Mouse (Mus musculus) kidney, adult 18-20 months (tissue): Measurements from ENCODE around the gene Prl.
"Not testable (repeated sequence)": the region's sequence is repeated elsewhere in the genome, so short reads cannot be mapped to it uniquely, and the experiment has no call there.

Experiments
- DNase-seq: peaks from one replicate; pipeline ENCODE4 v3.0.0; 2021

The Prl gene

DNA sequence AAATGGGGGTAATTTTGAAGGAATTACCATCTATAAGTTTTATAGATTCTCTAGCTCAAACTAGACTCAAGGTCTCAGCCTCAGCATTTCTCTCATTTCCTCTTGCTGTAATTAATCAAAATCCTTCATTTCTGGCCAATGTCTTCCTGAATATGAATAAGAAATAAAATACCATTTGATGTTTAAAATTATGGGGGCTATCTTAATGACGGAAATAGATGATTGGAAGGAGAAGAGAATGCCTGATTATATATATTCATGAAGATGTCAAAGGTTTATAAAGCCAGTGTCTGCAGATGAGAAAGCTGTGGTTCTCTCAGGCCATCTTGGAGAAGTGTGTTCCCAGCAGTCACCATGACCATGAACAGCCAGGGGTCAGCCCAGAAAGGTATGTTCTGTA, at the start of gene Prl:
Gene Prl, plus strand, starts transcription at position 301 of the 400 bp plus-strand sequence.
- no peak for DNase-seq

DNA sequence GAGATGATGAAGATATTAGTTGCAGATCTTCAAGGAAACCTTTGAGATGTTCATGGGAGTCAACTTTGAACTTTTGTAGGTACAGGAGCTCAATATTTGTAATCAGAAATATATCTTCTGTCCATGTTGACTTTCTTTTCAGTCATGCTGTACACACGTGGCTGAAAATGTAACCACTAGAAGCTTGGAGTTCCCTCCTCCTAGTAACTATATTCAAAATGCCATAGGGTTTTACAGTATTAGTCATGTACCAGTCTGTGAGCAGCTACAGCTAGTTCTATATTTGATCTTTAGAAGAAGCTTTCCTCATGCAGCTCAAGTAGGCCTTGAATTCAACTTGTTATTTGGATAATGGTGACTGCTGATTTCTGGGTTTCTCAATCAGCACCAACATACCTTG, 30.8 kb upstream of the Prl start:
- no peak for DNase-seq

DNA sequence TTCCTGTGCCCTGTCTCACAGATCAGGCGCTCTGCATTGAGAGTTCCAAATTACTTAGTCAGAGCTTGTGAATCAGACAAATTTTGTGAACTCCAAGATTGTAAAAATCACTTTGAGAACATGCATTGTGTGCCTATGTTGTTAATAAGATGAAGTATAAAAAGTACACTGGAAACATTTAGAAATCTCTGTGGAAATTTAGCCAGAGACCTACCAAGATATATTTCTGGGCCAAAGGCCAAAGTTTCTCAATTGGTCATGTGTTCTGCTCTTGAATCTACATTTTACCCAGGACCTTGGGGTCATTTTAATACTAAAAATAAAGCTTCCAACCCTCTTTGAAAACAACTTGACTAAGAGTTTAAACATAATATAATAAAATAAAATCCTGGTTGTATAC, 30.0 kb upstream of the Prl start:
- no peak for DNase-seq

DNA sequence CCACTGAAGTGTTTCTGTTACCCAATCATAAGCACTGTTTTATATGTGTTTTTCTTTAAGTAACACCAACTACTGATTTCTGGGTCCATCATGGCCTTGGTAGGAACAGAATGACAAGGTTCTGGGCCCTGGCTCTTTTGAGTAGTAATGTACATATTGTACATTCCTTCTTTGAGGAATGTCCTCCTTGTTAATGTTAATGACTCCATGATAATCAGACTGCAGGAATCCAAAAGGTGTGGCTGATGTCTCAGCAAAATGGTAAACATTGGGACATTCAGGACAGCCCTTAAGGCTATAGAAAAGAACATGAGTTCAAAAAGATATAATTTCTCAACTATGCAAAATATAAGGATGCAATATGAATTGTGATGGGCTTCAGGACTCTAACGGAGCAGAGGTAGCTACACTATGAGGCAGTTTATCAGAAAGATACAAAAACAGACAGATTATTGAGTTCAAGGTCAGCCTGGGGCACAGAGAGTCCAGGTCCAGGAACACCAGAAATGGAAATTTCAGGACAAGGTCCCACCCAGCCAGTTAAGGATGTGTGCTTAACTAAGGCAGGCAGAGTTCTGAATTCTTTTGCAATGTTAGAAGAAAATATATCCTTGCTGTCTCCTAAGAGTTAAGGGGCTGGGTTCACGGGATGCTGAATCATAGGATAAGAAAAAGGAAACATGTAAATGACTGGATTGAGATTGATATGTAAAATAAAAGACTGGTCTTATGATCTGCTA, 28.7 kb upstream of the Prl start:
- DNase-seq, result no peak

DNA sequence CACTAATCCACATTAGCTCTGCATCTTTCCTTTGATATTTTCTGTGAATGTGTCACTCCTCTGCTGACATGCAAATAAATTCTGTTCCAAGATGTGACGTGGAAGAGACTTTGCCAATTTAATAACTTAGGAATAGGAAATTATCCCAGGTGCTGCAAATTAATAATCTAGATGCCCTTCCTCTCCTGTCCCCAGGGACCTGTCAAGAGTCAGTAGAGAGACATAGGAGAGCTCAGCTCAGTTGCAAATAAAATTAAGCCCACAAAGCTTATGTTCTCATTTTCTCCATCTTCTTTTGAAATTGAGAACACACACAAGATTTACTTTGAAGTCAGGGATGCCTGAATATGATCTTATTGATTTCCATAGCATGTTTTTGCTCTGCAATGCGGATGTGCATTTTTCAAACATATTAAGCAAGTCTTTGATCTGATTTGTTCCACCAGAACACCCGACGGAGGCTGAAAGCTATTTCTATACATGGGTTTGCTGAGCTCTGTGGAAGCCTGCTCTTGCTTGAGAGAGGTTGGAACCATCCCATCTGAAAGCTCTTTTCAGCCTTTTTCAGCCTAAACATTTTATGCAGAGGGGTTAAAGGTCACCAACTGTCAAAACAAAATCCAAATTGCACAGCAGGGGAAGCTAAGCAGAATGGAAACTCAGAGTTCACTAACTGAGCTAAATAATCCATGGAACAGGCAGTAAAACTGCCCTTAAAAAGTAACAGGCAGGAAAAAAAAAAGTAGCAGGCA, 26.1 kb upstream of the Prl start:
- no peak for DNase-seq

DNA sequence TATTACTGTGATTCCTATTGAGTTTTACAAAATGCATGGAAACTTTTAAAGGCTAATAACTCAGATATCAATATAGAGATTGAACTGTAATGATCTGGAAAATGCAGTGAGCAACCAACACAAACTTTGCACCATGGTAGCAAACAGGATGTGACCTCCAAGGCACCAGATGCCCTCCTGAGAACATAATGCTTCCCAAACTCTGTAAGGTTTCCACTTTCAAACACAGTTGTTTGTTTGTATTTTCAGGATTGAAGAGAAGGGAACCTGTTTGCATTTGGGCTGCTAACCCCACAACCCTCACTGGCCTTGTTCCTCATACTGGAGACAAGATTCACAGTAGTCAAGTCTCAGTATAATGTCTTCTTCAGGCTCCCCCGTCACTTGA, 25.5 kb upstream of the Prl start:
- no peak for DNase-seq

DNA sequence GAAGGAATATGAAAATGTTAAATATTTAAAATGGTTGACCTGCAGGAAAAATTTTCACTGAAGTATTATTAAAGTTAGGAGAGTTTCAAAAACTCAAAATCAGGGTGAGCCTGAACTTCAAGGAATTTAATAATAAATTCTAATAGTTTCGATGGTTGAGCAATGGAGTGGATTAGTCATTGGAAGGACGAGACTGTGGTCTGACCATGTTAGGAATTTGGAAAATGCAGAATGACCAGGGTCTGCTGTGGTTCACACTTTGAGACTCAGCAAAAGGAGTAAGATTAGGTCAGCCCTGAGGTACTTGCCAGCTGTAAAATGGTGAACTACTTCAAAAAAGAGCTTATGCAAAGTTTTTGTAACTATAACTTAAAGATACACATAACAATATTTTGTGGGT, 24.4 kb upstream of the Prl start:
- no peak for DNase-seq

DNA sequence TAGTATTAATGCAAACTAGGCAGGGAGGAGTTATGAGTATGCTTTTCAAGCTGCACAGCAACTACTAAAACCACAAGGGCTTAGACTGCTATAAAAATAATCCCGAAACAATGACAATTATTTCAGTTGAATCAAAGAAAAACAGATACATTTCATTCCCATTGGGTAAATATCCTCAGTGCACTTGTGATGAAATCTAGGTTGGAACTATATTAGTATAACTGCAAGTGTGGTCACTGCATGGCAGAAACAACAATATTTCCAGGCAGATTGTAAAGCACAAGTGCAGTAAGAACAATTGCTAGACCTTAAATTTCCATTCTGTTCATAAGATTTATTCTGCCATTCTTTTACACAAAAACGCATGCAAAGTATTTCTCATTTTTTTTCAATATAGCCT, 15.2 kb upstream of the Prl start:
- DNase-seq, result no peak

DNA sequence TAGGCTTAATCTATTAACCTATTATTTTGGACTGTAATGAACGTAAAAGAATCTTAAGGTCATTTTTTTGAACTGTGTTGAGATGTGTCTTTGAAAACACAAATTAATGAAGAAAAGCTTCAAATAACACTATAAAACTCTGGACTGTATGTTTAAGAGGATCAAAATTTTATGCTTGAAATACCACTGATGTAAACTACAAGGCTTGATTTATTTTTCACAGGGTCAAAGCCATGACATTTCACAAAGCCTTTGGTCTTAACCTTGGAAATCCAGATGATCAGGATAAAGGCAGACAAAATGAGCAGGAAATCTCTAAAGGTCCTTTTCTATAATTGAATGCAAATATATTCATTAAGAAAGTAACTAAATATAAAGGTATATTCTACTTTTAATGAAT, 14.0 kb upstream of the Prl start:
- no peak for DNase-seq

DNA sequence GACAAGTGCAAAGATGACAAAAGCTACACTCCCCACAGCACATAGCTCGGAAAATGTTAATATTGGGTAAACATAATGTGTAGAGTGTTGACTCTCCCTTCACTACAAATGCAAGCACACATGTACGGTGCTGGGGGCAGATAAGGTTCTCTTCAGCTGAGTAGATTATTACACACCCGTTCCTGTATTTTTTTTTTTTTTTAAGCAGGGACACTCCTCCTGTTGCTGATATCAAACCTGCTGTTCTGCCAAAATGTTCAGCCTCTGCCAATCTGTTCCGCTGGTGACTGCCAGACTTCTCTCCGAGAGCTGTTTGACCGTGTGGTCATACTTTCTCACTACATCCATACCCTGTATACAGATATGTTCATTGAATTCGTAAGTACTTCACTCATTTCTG, 1.8 kb downstream of the Prl start:
- DNase-seq, result no peak

DNA sequence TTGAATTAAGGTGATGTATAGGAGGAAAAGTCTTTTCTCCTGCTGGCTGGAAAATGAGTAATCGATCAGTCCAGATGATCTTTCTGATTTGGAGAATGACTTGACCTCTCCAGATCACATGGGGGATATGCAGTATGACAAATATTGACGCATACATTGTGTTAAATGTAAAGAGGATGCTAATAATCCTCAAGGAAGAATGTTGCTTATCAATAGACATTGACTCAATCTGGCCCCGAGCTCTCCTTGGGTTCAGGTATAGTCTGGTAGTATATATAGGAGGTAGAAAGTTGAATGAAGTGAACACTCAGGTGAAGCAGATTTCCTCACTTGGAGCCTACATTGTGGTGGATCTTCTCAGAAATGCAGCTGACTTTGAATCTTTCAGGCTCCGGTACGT, 36.5 kb downstream of the Prl start, which contains the start of gene Prl3d1:
Gene Prl3d1, plus strand, starts transcription at position 301 of the 400 bp plus-strand sequence.
- DNase-seq, result not testable (repeated sequence)
